Mouse (Mus musculus): ENCODE results near the gene Lrrc63.

- TF ChIP-seq CTCF (IDR thresholded peaks at IDR 0.05; ENCODE audit: extremely low read depth, insufficient read length, insufficient replicate concordance, low read depth, low read length) (no peak), POLR2A (IDR thresholded peaks at IDR 0.05; ENCODE audit: low read depth, low read length) (no peak)
These were observed 65.5 kb downstream of the Lrrc63 start for GRCm38 (mm10) chr14:75065211-75065610.
